Mouse (Mus musculus) bone marrow, adult 2 months (tissue): ENCODE data around the gene Aco1. TPM values are rescaled to one million over a fixed set of nuclear protein-coding genes. Genes with fewer than 3 reads are reported as not detected.

Experiments
- H3K27ac ChIP-seq: fragments of 200-500 bp; 2 replicates; pipeline ENCODE4 v1.5.1; 2012; ENCODE audit warnings: low read depth, mild to moderate bottlenecking, control low read depth, inconsistent platforms, low read length; ENCODE audit not compliant: control insufficient read depth, poor library complexity, insufficient read depth
- H3K4me1 ChIP-seq: fragments of 200-500 bp; 2 replicates; pipeline ENCODE4 v1.6.1; 2011; ENCODE audit warnings: low read length; ENCODE audit not compliant: control insufficient read depth, insufficient read depth
- H3K4me3 ChIP-seq: fragments of 200-500 bp; replicated peaks from 2 replicates; pipeline ENCODE3; 2011; ENCODE audit warnings: mild to moderate bottlenecking, low read depth, low read length, control low read depth; ENCODE audit not compliant: control insufficient read depth
- CTCF ChIP-seq: fragments of 200-500 bp; IDR thresholded peaks from 2 replicates; pipeline ENCODE4 v1.5.1; 2011; ENCODE audit warnings: low read length, control low read depth; ENCODE audit not compliant: control insufficient read depth, insufficient read depth
- POLR2A ChIP-seq: fragments of 200-500 bp; IDR thresholded peaks from 2 replicates; pipeline ENCODE4 v1.6.1; 2011; ENCODE audit warnings: low read depth, mild to moderate bottlenecking, control low read depth, low read length, borderline replicate concordance; ENCODE audit not compliant: control insufficient read depth
- WGBS: fragments of 180-500 bp; shearing (Covaris S2); methylation state at CpG from one replicate; pipeline ENCODE4 v1.1.7; 2018; 5-methylcytosine and 5-hydroxymethylcytosine counted together
- polyA plus RNA-seq: library from polyadenylated mRNA; stranded (reverse); fragments of >200 nt; gene quantifications from 2 replicates; pipeline ENCODE4 v1.2.4, GENCODE M21; 2011; ENCODE audit warnings: low replicate concordance; ENCODE audit not compliant: missing spikeins, insufficient read depth, insufficient read length

Gene Aco1
- polyA plus RNA-seq, 1 experiment: 15.7 TPM

DNA sequence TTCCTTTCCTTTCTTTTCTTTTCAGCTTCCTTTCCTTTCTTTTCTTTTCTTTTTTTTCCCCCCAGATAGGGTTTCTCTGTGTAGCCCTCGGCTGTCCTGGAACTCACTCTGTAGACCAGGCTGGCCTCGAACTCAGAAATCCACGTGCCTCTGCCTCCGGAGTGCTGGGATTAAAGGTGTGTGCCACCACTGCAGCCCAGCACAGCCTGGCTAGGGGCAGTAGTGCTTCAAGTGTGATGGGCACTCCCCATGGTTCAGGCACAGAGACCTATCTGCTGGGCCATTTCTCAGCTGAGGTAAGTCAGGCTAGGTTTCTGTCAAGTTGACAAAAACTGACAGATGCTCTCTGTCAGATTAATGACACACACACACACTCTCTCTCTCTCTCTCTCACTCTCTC, 100.1 kb downstream of the Aco1 start:
- H3K27ac ChIP-seq: no peak overlapping the region
- TF ChIP-seq POLR2A (no peak), CTCF (no peak)
- WGBS: 94% methylated on average over 4 of the region's 4 CpGs
- no peak overlapping the region for H3K4me3 ChIP-seq
- peaks cover 1% of the 10 kb centered on the region; the same call in 1 of the 2 replicates for H3K4me1 ChIP-seq

DNA sequence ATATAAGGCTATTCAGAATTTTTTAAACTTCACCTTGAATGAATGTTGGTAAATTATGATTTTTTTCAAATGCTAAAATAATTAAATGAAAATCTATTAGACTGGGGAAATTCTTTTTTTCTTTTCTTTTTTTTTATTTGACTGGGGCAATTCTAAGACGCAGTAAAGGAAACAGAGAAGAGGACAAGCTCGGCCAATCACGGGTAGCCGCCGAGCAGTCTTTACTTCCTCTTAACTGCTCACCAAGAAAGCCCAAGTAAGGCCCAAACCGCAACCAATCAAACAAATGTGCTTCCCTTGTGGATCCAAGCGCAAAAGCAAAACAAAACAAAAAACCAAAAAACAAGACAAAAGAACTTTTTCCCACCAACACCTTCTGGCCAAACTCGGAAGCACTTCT, 101.2 kb downstream of the Aco1 start:
- H3K27ac ChIP-seq: no peak overlapping the region
- no peak for TF ChIP-seq CTCF
- TF ChIP-seq POLR2A: no peak
- 3% methylated on average over 8 of the region's 8 CpGs for WGBS
- H3K4me3 ChIP-seq: no peak overlapping the region
- H3K4me1 ChIP-seq: peaks cover 1% of the 10 kb centered on the region; the same call in 1 of the 2 replicates

Other genes starting within 250 kb of the Aco1 start
- gene Ddx58, start 96.7 kb downstream of the Aco1 start, polyA plus RNA-seq: 11.1 and 17.6 TPM in 2 replicates
- 12.2 and 13.7 TPM in 2 replicates for gene Smim27, start 126.5 kb downstream of the Aco1 start, polyA plus RNA-seq
- gene Topors, start 126.8 kb downstream of the Aco1 start, polyA plus RNA-seq: 7.9 and 20.6 TPM in 2 replicates
- gene Ndufb6, start 136.3 kb downstream of the Aco1 start, polyA plus RNA-seq: 30.4 and 44.1 TPM in 2 replicates